Mouse (Mus musculus) bone marrow, adult 2 months (tissue): ENCODE measurements around the gene Clec2l. TPM values are rescaled to one million over a fixed set of nuclear protein-coding genes. Genes with fewer than 3 reads are reported as not detected.

Experiments used
- H3K27ac ChIP-seq: fragments of 200-500 bp; 2 replicates; pipeline ENCODE4 v1.5.1; 2012; ENCODE audit warnings: low read depth, mild to moderate bottlenecking, control low read depth, inconsistent platforms, low read length; ENCODE audit not compliant: control insufficient read depth, poor library complexity, insufficient read depth
- H3K4me1 ChIP-seq: fragments of 200-500 bp; 2 replicates; pipeline ENCODE4 v1.6.1; 2011; ENCODE audit warnings: low read length; ENCODE audit not compliant: control insufficient read depth, insufficient read depth
- H3K4me3 ChIP-seq: fragments of 200-500 bp; replicated peaks from 2 replicates; pipeline ENCODE3; 2011; ENCODE audit warnings: mild to moderate bottlenecking, low read depth, low read length, control low read depth; ENCODE audit not compliant: control insufficient read depth
- CTCF ChIP-seq: fragments of 200-500 bp; IDR thresholded peaks from 2 replicates; pipeline ENCODE4 v1.5.1; 2011; ENCODE audit warnings: low read length, control low read depth; ENCODE audit not compliant: control insufficient read depth, insufficient read depth
- POLR2A ChIP-seq: fragments of 200-500 bp; IDR thresholded peaks from 2 replicates; pipeline ENCODE4 v1.6.1; 2011; ENCODE audit warnings: low read depth, mild to moderate bottlenecking, control low read depth, low read length, borderline replicate concordance; ENCODE audit not compliant: control insufficient read depth
- WGBS: fragments of 180-500 bp; shearing (Covaris S2); methylation state at CpG from one replicate; pipeline ENCODE4 v1.1.7; 2018; 5-methylcytosine and 5-hydroxymethylcytosine counted together
- polyA plus RNA-seq: library from polyadenylated mRNA; stranded (reverse); fragments of >200 nt; gene quantifications from 2 replicates; pipeline ENCODE4 v1.2.4, GENCODE M21; 2011; ENCODE audit warnings: low replicate concordance; ENCODE audit not compliant: missing spikeins, insufficient read depth, insufficient read length

Gene Clec2l
- polyA plus RNA-seq, 1 experiment = not detected

DNA sequence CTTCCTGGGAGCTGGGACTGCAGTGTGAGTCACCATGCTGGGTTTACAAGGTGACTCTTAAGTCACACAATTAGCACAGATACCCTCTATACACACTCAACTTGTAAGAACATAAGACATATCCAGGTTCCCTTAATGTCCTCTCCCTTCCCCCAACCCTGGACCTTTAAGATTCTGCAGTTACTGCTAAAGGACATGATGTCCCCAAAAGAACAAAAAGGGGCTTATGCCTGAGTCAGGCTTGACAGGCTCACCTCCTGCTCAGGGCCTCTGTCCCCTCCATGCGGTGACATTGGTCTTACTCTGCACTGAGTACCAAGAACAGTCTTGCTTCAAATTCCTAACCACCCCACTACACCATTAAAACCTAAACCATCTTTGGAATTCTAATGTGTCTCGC lies 30.0 kb upstream of the Clec2l start:
- WGBS = 86% methylated on average over 2 of the region's 2 CpGs
- H3K4me3 ChIP-seq = no peak overlapping the region
- no peaks in the 10 kb centered on the region for H3K4me1 ChIP-seq
- H3K27ac ChIP-seq = no peak overlapping the region
- TF ChIP-seq CTCF (no peak), POLR2A (no peak)

DNA sequence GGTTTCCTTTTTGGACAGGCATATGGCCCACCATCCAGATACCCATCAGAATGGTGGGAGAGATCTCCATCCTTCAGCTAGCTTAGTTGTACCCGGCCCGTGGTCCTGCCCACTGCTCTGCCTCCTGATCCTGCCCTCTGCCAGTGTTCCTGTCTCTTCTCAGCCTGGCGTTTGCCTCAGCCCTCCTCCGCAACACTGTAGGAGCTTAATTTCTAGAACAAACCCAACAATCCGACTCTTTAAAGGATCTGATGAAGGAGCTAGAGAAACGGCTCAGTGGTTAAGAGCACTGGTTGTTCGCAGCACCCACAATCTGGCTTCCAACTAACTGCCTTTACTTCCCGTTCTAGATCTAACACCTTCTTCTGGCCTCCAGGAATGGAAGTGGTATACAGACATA lies 28.4 kb upstream of the Clec2l start:
- no peak for TF ChIP-seq POLR2A
- no peak for TF ChIP-seq CTCF
- H3K4me1 ChIP-seq = no peaks in the 10 kb centered on the region
- 75% methylated on average over 8 of the region's 8 CpGs for WGBS
- H3K4me3 ChIP-seq = no peak overlapping the region
- H3K27ac ChIP-seq = no peak overlapping the region

- Histone ChIP-seq H3K4me1 (no peaks in the 10 kb centered on the region; the same call in 1 of the 2 replicates), H3K4me3 (no peak overlapping the region), H3K27ac (no peak overlapping the region)
- TF ChIP-seq CTCF = no peak
- TF ChIP-seq POLR2A = no peak
- WGBS = 1% methylated on average over 72 of the region's 72 CpGs
Observed at GRCm38 (mm10) chr6:38635941-38636851, 26.7 kb upstream of the Clec2l start.

- Histone ChIP-seq H3K27ac (no peak within 1 kb of the TSS), H3K4me1 (no peaks in the 10 kb centered on the region; the same call in 1 of the 2 replicates), H3K4me3 (peak within 1 kb of the TSS; percentile 37)
- no peak for TF ChIP-seq CTCF
- no peak for TF ChIP-seq POLR2A
- WGBS = 2% methylated on average over 60 of the region's 60 CpGs
Observed at GRCm38 (mm10) chr6:38636852-38637618, 25.8 kb upstream of the Clec2l start, which contains the start of gene Klrg2. TSS of gene Klrg2 (minus strand) at chr6:38637242.

DNA sequence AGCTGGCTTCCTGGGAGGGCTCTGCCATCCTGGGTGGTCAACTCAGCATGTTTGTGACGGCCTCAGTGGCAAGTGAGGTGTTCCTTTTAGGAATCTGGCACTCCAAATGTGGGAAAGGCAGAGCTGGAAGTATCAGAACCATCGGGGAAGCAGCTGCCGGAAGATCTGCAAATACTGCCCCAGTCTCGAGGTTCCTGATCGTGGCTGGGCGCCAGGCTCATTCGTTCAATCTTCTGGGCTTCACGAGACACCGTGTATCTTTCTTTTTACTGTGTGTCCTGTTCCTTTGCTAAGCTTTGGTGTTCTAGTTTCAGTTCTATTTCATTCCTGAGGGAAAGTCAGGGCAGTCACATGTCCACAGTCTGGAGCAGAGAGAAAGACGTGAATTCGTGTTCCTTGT lies 22.5 kb upstream of the Clec2l start:
- WGBS = 32% methylated on average over 11 of the region's 11 CpGs
- Histone ChIP-seq H3K4me1 (no peaks in the 10 kb centered on the region; the same call in 1 of the 2 replicates), H3K4me3 (no peak overlapping the region), H3K27ac (no peak overlapping the region)
- TF ChIP-seq CTCF (no peak), POLR2A (no peak)

- TF ChIP-seq POLR2A (no peak), CTCF (no peak)
- no peak overlapping the region for H3K4me3 ChIP-seq
- WGBS = 4% methylated on average over 5 of the region's 5 CpGs
- no peaks in the 10 kb centered on the region; the same call in 1 of the 2 replicates for H3K4me1 ChIP-seq
- H3K27ac ChIP-seq = no peak overlapping the region
Observed at GRCm38 (mm10) chr6:38641228-38641627, 21.6 kb upstream of the Clec2l start.

DNA sequence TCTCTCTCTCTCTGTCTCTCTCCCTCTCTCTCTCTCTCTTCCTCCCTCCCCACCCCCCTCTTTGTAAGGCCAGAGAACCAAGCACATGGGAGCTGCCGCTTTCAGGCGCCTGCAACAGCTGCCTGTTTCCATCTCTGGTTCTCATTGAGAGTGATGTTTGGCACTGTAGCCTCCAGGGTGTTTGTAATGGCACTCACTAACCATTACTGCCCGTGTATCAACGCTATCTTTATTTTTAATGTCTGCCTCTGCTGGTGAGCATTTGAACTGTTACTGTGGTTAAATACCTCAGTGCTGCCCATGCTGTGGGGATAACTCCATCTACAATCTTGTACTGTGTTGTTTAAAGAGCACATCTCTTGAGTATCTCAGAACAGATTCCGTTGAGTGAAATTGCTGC lies 21.2 kb upstream of the Clec2l start:
- 16% methylated on average over 5 of the region's 5 CpGs for WGBS
- H3K27ac ChIP-seq = no peak overlapping the region
- no peak overlapping the region for H3K4me3 ChIP-seq
- no peaks in the 10 kb centered on the region; the same call in 1 of the 2 replicates for H3K4me1 ChIP-seq
- TF ChIP-seq POLR2A = no peak
- no peak for TF ChIP-seq CTCF

DNA sequence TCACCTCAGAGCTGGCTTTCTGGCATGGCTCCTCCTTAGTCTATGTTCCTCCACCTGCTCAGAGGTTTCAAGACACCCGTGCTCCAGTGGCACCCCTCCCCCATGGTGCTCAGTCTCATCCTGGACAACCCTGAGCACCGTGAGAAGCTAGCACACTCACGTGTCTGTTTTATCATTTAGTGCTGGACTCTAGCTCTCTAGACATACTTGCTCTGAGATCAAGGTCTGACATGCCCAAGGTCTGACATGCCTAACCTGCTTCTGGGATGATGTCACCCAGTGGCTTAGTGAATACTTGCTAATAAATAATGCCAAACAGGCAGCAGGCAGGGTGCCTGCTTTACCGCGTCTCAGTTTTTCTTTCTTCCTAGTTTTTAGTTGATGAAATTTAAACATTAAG lies 20.3 kb upstream of the Clec2l start:
- no peak overlapping the region for H3K27ac ChIP-seq
- WGBS = 68% methylated on average over 5 of the region's 5 CpGs
- no peaks in the 10 kb centered on the region; the same call in 1 of the 2 replicates for H3K4me1 ChIP-seq
- H3K4me3 ChIP-seq = no peak overlapping the region
- TF ChIP-seq POLR2A (no peak), CTCF (no peak)

DNA sequence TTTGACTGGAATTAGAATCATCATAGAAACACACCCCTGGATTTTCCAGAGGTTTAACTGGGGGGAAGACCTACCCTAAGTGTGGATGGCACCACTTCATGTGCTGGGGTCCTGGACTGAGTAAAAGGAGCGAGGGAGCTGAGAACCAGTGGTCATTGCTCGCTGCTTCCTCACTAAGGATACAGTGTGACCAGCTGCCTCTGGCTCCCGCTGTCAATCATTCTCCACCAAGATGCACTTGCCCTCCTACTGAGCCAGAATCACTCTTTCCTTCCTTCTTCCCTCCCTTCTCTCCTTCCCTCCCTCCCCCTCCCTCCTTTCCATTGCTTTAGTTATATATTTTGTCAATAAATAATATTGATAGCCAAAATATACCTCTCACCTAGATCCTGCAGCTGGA lies 19.8 kb upstream of the Clec2l start:
- Histone ChIP-seq H3K4me3 (no peak overlapping the region), H3K27ac (no peak overlapping the region), H3K4me1 (no peaks in the 10 kb centered on the region; the same call in 1 of the 2 replicates)
- WGBS = 80% methylated on average over 3 of the region's 3 CpGs
- TF ChIP-seq POLR2A (no peak), CTCF (no peak)
